Mouse (Mus musculus): ENCODE data around the gene Zc3hc1. TPM values are rescaled to one million over a fixed set of nuclear protein-coding genes. Genes with fewer than 3 reads are reported as not detected.

Gene Zc3hc1
- polyA plus RNA-seq, 2 experiments from 2014 or later, result 44.5 to 48.8 TPM

Other genes starting within 250 kb of the Zc3hc1 start
- gene Ube2h, start 86.5 kb downstream of the Zc3hc1 start, polyA plus RNA-seq (2017; shearing (Covaris generic)), result 100 to 1,000 TPM; 117 to 152 TPM
- gene Klhdc10, start 10.8 kb upstream of the Zc3hc1 start, polyA plus RNA-seq (2017; shearing (Covaris generic)), result 1 to 10 TPM; 2.1 to 2.5 TPM
- gene Tmem209, start 118.8 kb upstream of the Zc3hc1 start, polyA plus RNA-seq (2017; shearing (Covaris generic)), result 10 to 100 TPM; 48.4 to 59.2 TPM
- not detected for gene Ssmem1, start 118.8 kb upstream of the Zc3hc1 start, polyA plus RNA-seq (2017; shearing (Covaris generic))
- gene Cpa2, start 150.6 kb upstream of the Zc3hc1 start, polyA plus RNA-seq (2017; shearing (Covaris generic)), result under 1 TPM in 1 of 2 experiments, not detected in 1; 0.34 TPM
- under 1 TPM in 1 of 2 experiments, not detected in 1; 0.16 TPM for gene Cpa4, start 177.3 kb upstream of the Zc3hc1 start, polyA plus RNA-seq (2017; shearing (Covaris generic))
- not detected for gene Cpa5, start 220.0 kb upstream of the Zc3hc1 start, polyA plus RNA-seq (2017; shearing (Covaris generic))
- not detected for gene Cpa1, start 248.2 kb upstream of the Zc3hc1 start, polyA plus RNA-seq (2017; shearing (Covaris generic))

Measured in activated CD4-positive, CD25-positive, alpha-beta regulatory T cell, adult 4 months (primary cell).